ENCODE assay signal across 8 mouse cellular contexts in genomic region chr1:119503181-119503580, GRCm38 (mm10). TPM values are rescaled to one million over a fixed set of nuclear protein-coding genes. Genes with fewer than 3 reads are reported as not detected.
DNase-seq lines count a peak whose midpoint lies in the region; ATAC-seq lines count a peak whose summit lies in the region.

No protein-coding gene starts in this region.

- peak overlapping the region; percentile 86 to 88 for H3K27ac ChIP-seq in heart, embryonic 14.5 days (replicated peaks in 1 of 2; ENCODE audit: control insufficient read depth in 1 of 2, insufficient read depth in 1 of 2, low read depth in 2 of 2, low read length in 2 of 2)
- no peak overlapping the region for H3K27ac ChIP-seq in embryonic facial prominence, embryonic 10.5 days (replicated peaks)
- no peak overlapping the region for H3K27ac ChIP-seq in hindbrain, embryonic 15.5 days (replicated peaks)
- no peak overlapping the region for H3K27ac ChIP-seq in midbrain, embryonic 14.5 days (replicated peaks; ENCODE audit: low read depth, low read length)

- 22% methylated on average over 3 of the region's 3 CpGs for WGBS in heart, embryonic 14.5 days
- 90% methylated on average over 3 of the region's 3 CpGs for WGBS in embryonic facial prominence, embryonic 10.5 days
- WGBS in hindbrain, embryonic 15.5 days = 78% methylated on average over 3 of the region's 3 CpGs
- 85% methylated on average over 3 of the region's 3 CpGs for WGBS in midbrain, embryonic 14.5 days

- no peaks in the 10 kb centered on the region for H3K27me3 ChIP-seq in heart, embryonic 14.5 days (ENCODE audit: control insufficient read depth, insufficient read depth, low read length)
- peaks cover 24% of the 10 kb centered on the region for H3K27me3 ChIP-seq in embryonic facial prominence, embryonic 10.5 days (replicated peaks; ENCODE audit: low read depth, poor library complexity, severe bottlenecking)
- H3K27me3 ChIP-seq in hindbrain, embryonic 15.5 days = peaks cover 3% of the 10 kb centered on the region; the same call in 1 of the 2 replicates
- no peaks in the 10 kb centered on the region; the same call in 1 of the 2 replicates for H3K27me3 ChIP-seq in midbrain, embryonic 14.5 days (ENCODE audit: control insufficient read depth, insufficient read depth, low read length)

- peak overlapping the region; percentile 89 for H3K9ac ChIP-seq in heart, embryonic 14.5 days (ENCODE audit: low read length)
- no peak overlapping the region for H3K9ac ChIP-seq in hindbrain, embryonic 15.5 days
- H3K9ac ChIP-seq in midbrain, embryonic 14.5 days (replicated peaks; ENCODE audit: low read length) = no peak overlapping the region

- no peak for DNase-seq in heart, adult 9 months (ENCODE audit: low spot score in 2 of 2)
- no peak for DNase-seq in embryonic facial prominence, embryonic 10.5 days (ENCODE audit: low spot score)
- DNase-seq in midbrain, embryonic 14.5 days = no peak
- no peak for DNase-seq in left cerebral cortex, postnatal 36 days (ENCODE audit: low spot score in 2 of 2)
- no peak for DNase-seq in spleen, postnatal 10 days (ENCODE audit: low spot score in 2 of 2)
- no peak for DNase-seq in layer of hippocampus, adult 8-10 months (ENCODE audit: low spot score in 2 of 2)

- peak overlapping the region; percentile 67 for H3K4me2 ChIP-seq in heart, embryonic 14.5 days (ENCODE audit: low read length)
- peak overlapping the region; percentile 66 for H3K4me2 ChIP-seq in hindbrain, embryonic 15.5 days
- H3K4me2 ChIP-seq in midbrain, embryonic 14.5 days (ENCODE audit: low read length) = peak overlapping the region; percentile 79

- intact Hi-C loops in left cerebral cortex, postnatal 36 days (cut with DNase I) = no loop called here

- H3K9me3 ChIP-seq in heart, embryonic 14.5 days (ENCODE audit: control insufficient read depth, low read length) = no peaks in the 10 kb centered on the region
- no peaks in the 10 kb centered on the region for H3K9me3 ChIP-seq in embryonic facial prominence, embryonic 10.5 days
- H3K9me3 ChIP-seq in hindbrain, embryonic 15.5 days = no peaks in the 10 kb centered on the region
- no peaks in the 10 kb centered on the region for H3K9me3 ChIP-seq in midbrain, embryonic 14.5 days (ENCODE audit: control insufficient read depth, low read length)

- ATAC-seq in heart, embryonic 14.5 days (ENCODE audit: insufficient number of reproducible peaks, insufficient read depth, low FRiP score, low read depth) = no peak
- ATAC-seq in hindbrain, embryonic 15.5 days (ENCODE audit: low FRiP score, low read depth) = no peak
- no peak for ATAC-seq in midbrain, embryonic 14.5 days (ENCODE audit: low FRiP score, low TSS enrichment)

- H3K4me1 ChIP-seq in heart, embryonic 14.5 days (ENCODE audit: control insufficient read depth in 2 of 2, insufficient read depth in 2 of 2, low read length in 2 of 2) = peaks cover 28 to 49% of the 10 kb centered on the region in 2 experiments
- H3K4me1 ChIP-seq in embryonic facial prominence, embryonic 10.5 days = peaks cover 43% of the 10 kb centered on the region
- H3K4me1 ChIP-seq in hindbrain, embryonic 15.5 days (replicated peaks) = peaks cover 26% of the 10 kb centered on the region
- peaks cover 18% of the 10 kb centered on the region for H3K4me1 ChIP-seq in midbrain, embryonic 14.5 days (ENCODE audit: control insufficient read depth, insufficient read depth, low read length)

- peak overlapping the region; percentile 70 to 81 for H3K4me3 ChIP-seq in heart, embryonic 14.5 days (ENCODE audit: control insufficient read depth in 1 of 2, insufficient read depth in 1 of 2, low read depth in 1 of 2, low read length in 2 of 2)
- H3K4me3 ChIP-seq in embryonic facial prominence, embryonic 10.5 days = peak overlapping the region; percentile 76
- H3K4me3 ChIP-seq in hindbrain, embryonic 15.5 days = peak overlapping the region; percentile 73
- H3K4me3 ChIP-seq in midbrain, embryonic 14.5 days (replicated peaks; ENCODE audit: low read depth, low read length) = 0 out of 2 replicates have a peak overlapping the region, but pooled peaks have one; percentile 63

- H3K36me3 ChIP-seq in heart, embryonic 14.5 days (ENCODE audit: control insufficient read depth, insufficient read depth, low read length) = peaks cover 18% of the 10 kb centered on the region; the same call in 1 of the 2 replicates
- H3K36me3 ChIP-seq in embryonic facial prominence, embryonic 10.5 days (replicated peaks) = peaks cover 11% of the 10 kb centered on the region
- no peaks in the 10 kb centered on the region for H3K36me3 ChIP-seq in hindbrain, embryonic 15.5 days
- no peaks in the 10 kb centered on the region for H3K36me3 ChIP-seq in midbrain, embryonic 14.5 days (ENCODE audit: control insufficient read depth, insufficient read depth, low read length)

RNA-seq across cellular contexts. Expression of gene Ralb, which starts 1.4 kb away (rescaled TPM):
- polyA plus RNA-seq in heart, embryonic 14.5 days (2014; fragmentation: Nextera tagmentation; extraction: Ambion mirVana) = 116 and 127 TPM in 2 replicates
- 103 and 113 TPM in 2 replicates for polyA plus RNA-seq in embryonic facial prominence, embryonic 10.5 days (2016; fragmentation: Nextera tagmentation; extraction: Ambion mirVana)
- 63.1 and 64.7 TPM in 2 replicates for polyA plus RNA-seq in hindbrain, embryonic 15.5 days (2015; fragmentation: Nextera tagmentation; extraction: Ambion mirVana)
- 35.3 and 49.6 TPM in 2 replicates for polyA plus RNA-seq in midbrain, embryonic 14.5 days (2014; fragmentation: Nextera tagmentation; extraction: Ambion mirVana)
- total RNA-seq in left cerebral cortex, postnatal 36 days (2021) = 10 to 100 TPM; 22.2 to 22.6 TPM
- 10 to 100 TPM; 20.2 to 27.6 (median 24.6) TPM for total RNA-seq in layer of hippocampus, adult 8-10 months (2022)

RNA-seq across cellular contexts. Expression of gene Tmem185b, which starts 22.8 kb away (rescaled TPM):
- polyA plus RNA-seq in heart, embryonic 14.5 days (2014; fragmentation: Nextera tagmentation; extraction: Ambion mirVana) = 25.6 and 25.7 TPM in 2 replicates
- 20.7 and 21.0 TPM in 2 replicates for polyA plus RNA-seq in embryonic facial prominence, embryonic 10.5 days (2016; fragmentation: Nextera tagmentation; extraction: Ambion mirVana)
- 17.3 and 19.1 TPM in 2 replicates for polyA plus RNA-seq in hindbrain, embryonic 15.5 days (2015; fragmentation: Nextera tagmentation; extraction: Ambion mirVana)
- polyA plus RNA-seq in midbrain, embryonic 14.5 days (2014; fragmentation: Nextera tagmentation; extraction: Ambion mirVana) = 15.7 and 19.8 TPM in 2 replicates
- 10 to 100 TPM; 14.8 to 16.2 TPM for total RNA-seq in left cerebral cortex, postnatal 36 days (2021)
- 10 to 100 TPM; 14.6 to 20.3 (median 16.5) TPM for total RNA-seq in layer of hippocampus, adult 8-10 months (2022)

Comparison
In these comparisons a context has a peak if more than half of its experiments do, and no peak if none do; other contexts are left out.
1. H3K27ac ChIP-seq: peak in heart, embryonic 14.5 days (2 of 2); none in embryonic facial prominence, embryonic 10.5 days (single experiment), hindbrain, embryonic 15.5 days (single experiment) and midbrain, embryonic 14.5 days (single experiment).
2. Peak in every context shown above with its lines, with median percentiles within 50 percentile points of each other: H3K4me2 ChIP-seq and H3K4me3 ChIP-seq.